Mouse (Mus musculus) kidney, embryonic 16.5 days (tissue): ENCODE results near the gene Pum2. TPM values are rescaled to one million over a fixed set of nuclear protein-coding genes. Genes with fewer than 3 reads are reported as not detected.
"Not testable (repeated sequence)": the region's sequence is repeated elsewhere in the genome, so short reads cannot be mapped to it uniquely, and the experiment has no call there.

Experiments
- ATAC-seq: fragments of 200-750 bp; cut with Nextera tagmentation; 2 replicates; pipeline ENCODE4 v1.8.0; 2017; ENCODE audit warnings: moderate TSS enrichment; ENCODE audit not compliant: low FRiP score, low TSS enrichment
- H3K27ac ChIP-seq: fragments of 300-500 bp; sonication (generic); 2 replicates; pipeline ENCODE4 v1.5.1; 2014; ENCODE audit warnings: low read length
- H3K27me3 ChIP-seq: fragments of 300-500 bp; sonication (generic); 2 replicates; pipeline ENCODE4 v1.6.1; 2014; ENCODE audit warnings: low read length, control low read depth, mixed read lengths; ENCODE audit not compliant: insufficient read depth
- H3K36me3 ChIP-seq: fragments of 300-500 bp; sonication (generic); 2 replicates; pipeline ENCODE4 v1.6.1; 2014; ENCODE audit warnings: low read length, control low read depth, mixed read lengths; ENCODE audit not compliant: insufficient read depth
- H3K4me1 ChIP-seq: fragments of 300-500 bp; sonication (generic); 2 replicates; pipeline ENCODE4 v1.6.1; 2014; ENCODE audit warnings: low read length, control low read depth, mixed read lengths; ENCODE audit not compliant: insufficient read depth
- H3K4me2 ChIP-seq: fragments of 300-500 bp; sonication (generic); replicated peaks from 2 replicates; pipeline ENCODE4 v1.6.1; 2014; ENCODE audit warnings: low read depth, low read length
- H3K4me3 ChIP-seq: fragments of 300-500 bp; sonication (generic); 2 replicates; pipeline ENCODE4 v1.5.1; 2014; ENCODE audit warnings: mild to moderate bottlenecking, low read length
- H3K9ac ChIP-seq: fragments of 300-500 bp; sonication (generic); replicated peaks from 2 replicates; pipeline ENCODE4 v1.6.1; 2014; ENCODE audit warnings: low read length
- H3K9me3 ChIP-seq: fragments of 300-500 bp; sonication (generic); 2 replicates; pipeline ENCODE4 v1.6.1; 2016; ENCODE audit warnings: low read length, control low read depth
- WGBS: fragments of 180-500 bp; shearing (Covaris S2); extraction: QIAGEN DNeasy Blood & Tissue Kit; methylation state at CpG from one replicate; pipeline ENCODE4 v1.1.7; 2014; 5-methylcytosine and 5-hydroxymethylcytosine counted together
- polyA plus RNA-seq: library from polyadenylated mRNA; unstranded; fragments of >200 nt; fragmentation: Nextera tagmentation; extraction: Ambion mirVana; gene quantifications from 2 replicates; pipeline ENCODE4 v1.2.1, GENCODE M21; 2015

The Pum2 gene
- polyA plus RNA-seq, 1 experiment from 2014 or later = 48.0 TPM

DNA sequence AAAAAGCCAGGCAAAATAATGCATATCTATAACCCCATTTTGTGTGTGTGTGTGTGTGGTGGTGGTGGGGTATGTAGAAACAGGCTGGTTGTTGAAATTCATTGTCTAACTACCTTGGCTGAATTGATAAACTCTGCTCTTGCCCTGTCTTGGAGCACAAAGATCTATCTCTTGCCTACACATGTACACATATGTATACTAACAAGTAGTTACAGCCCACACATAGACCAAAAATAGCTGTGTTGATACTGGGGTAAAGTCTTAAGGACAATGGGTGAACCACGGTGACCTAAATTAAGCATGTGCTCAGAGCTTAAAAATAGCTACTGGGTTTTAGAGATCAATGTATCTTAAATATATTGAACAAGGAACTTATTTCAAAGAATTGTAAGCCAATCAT, 10.3 kb downstream of the Pum2 start:
- peaks cover 3% of the 10 kb centered on the region for H3K4me1 ChIP-seq
- H3K4me2 ChIP-seq = no peak overlapping the region
- H3K4me3 ChIP-seq = no peak overlapping the region
- ATAC-seq = no peak
- H3K9ac ChIP-seq = no peak overlapping the region
- WGBS = 87% methylated on average over 1 of the region's 1 CpGs
- no peak overlapping the region for H3K27ac ChIP-seq
- no peaks in the 10 kb centered on the region for H3K9me3 ChIP-seq
- H3K36me3 ChIP-seq = no peaks in the 10 kb centered on the region
- H3K27me3 ChIP-seq = no peaks in the 10 kb centered on the region

DNA sequence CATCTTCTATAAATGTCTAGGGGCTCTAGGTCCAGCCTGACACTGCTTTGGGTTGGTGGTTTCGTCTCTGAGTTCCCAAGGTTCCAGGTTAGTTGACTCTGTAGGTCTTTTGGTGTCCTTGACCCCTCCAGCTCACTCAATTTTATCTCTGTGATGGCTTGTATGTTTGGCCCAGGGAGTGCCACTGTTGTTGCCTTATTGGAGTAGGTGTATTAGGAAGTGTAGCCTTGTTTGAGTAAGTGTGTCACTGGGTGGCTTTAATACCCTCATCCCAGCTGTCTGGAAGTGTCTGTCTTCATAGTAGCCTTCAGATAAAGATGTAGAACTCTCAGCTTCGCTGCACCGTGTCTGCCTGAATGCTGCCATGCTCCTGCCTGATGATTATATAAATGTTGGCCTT, 11.1 kb downstream of the Pum2 start:
- WGBS = 90% methylated on average over 3 of the region's 3 CpGs
- peaks cover 3% of the 10 kb centered on the region for H3K4me1 ChIP-seq
- H3K4me2 ChIP-seq = no peak overlapping the region
- H3K27me3 ChIP-seq = no peaks in the 10 kb centered on the region
- no peak overlapping the region for H3K9ac ChIP-seq
- H3K36me3 ChIP-seq = no peaks in the 10 kb centered on the region
- no peak for ATAC-seq
- no peak overlapping the region for H3K27ac ChIP-seq
- H3K9me3 ChIP-seq = no peaks in the 10 kb centered on the region
- H3K4me3 ChIP-seq = no peak overlapping the region

DNA sequence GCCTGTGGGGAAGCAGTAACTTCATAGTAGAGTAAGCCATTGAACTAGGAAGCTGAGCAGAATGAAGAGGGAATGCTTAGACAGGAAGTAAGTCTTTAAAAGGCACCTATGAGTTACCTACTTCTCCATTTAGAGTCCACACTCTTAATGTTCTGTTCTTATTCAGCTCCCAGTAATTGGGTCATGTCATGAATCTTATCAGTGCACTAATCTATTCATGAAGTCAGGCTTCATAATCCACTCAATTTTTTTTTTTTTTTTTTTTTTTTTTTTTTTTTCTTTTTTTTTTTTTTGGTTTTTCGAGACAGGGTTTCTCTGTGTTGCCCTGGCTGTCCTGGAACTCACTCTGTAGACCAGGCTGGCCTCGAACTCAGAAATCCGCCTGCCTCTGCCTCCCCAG, 15.9 kb downstream of the Pum2 start:
- H3K9ac ChIP-seq, H3K4me1 ChIP-seq, H3K4me3 ChIP-seq, H3K36me3 ChIP-seq, H3K4me2 ChIP-seq, H3K27me3 ChIP-seq, H3K9me3 ChIP-seq, H3K27ac ChIP-seq, ATAC-seq: not testable (repeated sequence)
- WGBS = 95% methylated on average over 2 of the region's 3 CpGs

DNA sequence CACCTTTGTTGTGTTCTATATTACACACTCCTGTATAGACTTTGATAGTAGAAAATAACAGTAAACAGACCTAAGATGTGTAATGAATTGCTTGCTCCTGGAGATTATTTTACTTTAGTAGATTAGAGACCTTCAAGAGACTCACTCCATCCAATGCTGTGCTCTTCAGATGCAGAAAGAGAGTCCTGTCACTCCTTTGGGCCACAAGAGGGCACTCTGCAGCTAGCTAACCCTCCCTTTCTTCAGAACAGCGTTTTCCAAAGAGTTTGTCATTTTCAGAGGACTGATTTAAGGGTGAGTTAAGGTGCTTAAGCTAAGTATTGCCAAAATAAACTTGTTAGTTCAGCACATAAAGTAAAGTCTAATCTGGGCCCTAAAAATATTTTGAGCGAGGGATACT, 25.0 kb downstream of the Pum2 start:
- Histone ChIP-seq H3K4me1 (no peaks in the 10 kb centered on the region), H3K27me3 (no peaks in the 10 kb centered on the region), H3K36me3 (peaks cover 8% of the 10 kb centered on the region), H3K4me3 (no peak overlapping the region), H3K4me2 (no peak overlapping the region), H3K27ac (no peak overlapping the region), H3K9ac (no peak overlapping the region), H3K9me3 (no peaks in the 10 kb centered on the region)
- no peak for ATAC-seq
- 54% methylated on average over 2 of the region's 2 CpGs for WGBS

DNA sequence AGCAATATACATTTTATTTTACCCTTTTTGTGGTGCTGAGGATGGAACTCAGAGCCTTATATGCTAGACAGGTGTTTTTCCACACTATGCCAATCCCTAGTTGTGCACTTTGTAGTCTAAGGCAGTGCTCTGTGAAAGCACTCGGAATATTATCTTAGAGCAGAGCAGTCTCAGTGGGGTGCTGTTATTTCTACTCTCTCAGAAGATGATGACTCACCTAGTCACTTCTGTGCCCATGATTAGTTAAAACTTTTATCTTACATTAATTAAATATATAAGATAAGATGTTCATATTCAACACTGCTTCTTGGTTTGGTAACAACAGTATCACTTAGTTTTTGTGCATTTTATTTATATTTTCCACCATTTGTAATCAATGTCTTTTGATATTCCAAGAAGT, 30.1 kb downstream of the Pum2 start:
- Histone ChIP-seq H3K4me3 (no peak overlapping the region), H3K4me2 (no peak overlapping the region), H3K9me3 (no peaks in the 10 kb centered on the region), H3K36me3 (peaks cover 20% of the 10 kb centered on the region), H3K9ac (no peak overlapping the region), H3K4me1 (no peaks in the 10 kb centered on the region), H3K27ac (no peak overlapping the region), H3K27me3 (no peaks in the 10 kb centered on the region)
- ATAC-seq = no peak
- 83% methylated on average over 1 of the region's 1 CpGs for WGBS

DNA sequence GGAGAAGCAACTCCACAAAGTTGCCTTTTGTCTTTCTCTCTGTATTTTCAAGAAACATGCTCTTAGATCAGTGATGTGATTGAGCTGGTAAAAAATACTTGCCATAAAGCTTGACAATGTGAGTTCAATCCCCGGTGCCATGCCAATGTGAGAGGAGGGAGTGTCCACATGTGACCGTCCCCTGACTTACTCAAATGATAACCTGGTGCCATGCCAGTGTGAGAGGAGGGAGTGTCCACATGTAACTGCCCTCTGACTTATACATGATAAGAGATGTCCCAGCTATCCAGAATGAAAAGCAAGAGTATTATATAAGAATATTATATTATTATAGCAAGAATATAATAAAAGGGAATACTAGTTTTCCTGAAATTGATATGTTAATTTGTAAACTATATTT, 34.9 kb downstream of the Pum2 start:
- WGBS = 84% methylated on average over 2 of the region's 2 CpGs
- no peak overlapping the region for H3K4me2 ChIP-seq
- H3K9ac ChIP-seq = no peak overlapping the region
- no peak overlapping the region for H3K4me3 ChIP-seq
- no peaks in the 10 kb centered on the region for H3K27me3 ChIP-seq
- no peak overlapping the region for H3K27ac ChIP-seq
- H3K4me1 ChIP-seq = no peaks in the 10 kb centered on the region
- no peaks in the 10 kb centered on the region for H3K9me3 ChIP-seq
- H3K36me3 ChIP-seq = peaks cover 24% of the 10 kb centered on the region
- ATAC-seq = no peak

DNA sequence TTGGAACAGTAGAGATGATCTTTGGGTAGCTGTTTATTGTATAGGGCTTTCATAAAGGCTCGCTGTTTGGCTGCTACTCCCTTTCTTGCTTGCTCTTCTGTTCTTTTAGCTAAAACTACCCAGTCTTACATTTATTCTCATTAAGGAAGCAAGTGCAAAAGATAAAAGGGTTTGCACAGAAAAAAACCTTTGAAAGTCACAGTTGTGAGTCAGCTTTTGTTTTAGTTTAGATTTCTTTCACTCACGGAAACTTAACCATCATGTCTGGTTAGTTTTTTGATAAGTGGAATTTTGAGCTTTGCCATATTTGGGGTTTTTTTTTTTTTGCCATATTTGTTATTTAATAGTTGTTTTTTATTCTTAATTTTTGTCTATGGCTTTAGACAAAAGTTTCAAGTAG, 38.7 kb downstream of the Pum2 start:
- WGBS = 94% methylated on average over 2 of the region's 2 CpGs
- no peak overlapping the region for H3K4me3 ChIP-seq

GRCm38 (mm10) chr12:8716093-8716492, 42.2 kb downstream of the Pum2 start:
- WGBS = 84% methylated on average over 1 of the region's 1 CpGs
- no peaks in the 10 kb centered on the region for H3K27me3 ChIP-seq
- no peak overlapping the region for H3K4me3 ChIP-seq
- no peak for ATAC-seq
- H3K36me3 ChIP-seq = peaks cover 7% of the 10 kb centered on the region
- no peak overlapping the region for H3K4me2 ChIP-seq
- no peak overlapping the region for H3K9ac ChIP-seq
- H3K4me1 ChIP-seq = no peaks in the 10 kb centered on the region
- no peaks in the 10 kb centered on the region for H3K9me3 ChIP-seq
- H3K27ac ChIP-seq = no peak overlapping the region

More for the DNA sequence above, 38.7 kb downstream of the Pum2 start:
- Histone ChIP-seq H3K9me3 (no peaks in the 10 kb centered on the region), H3K36me3 (peaks cover 19% of the 10 kb centered on the region), H3K27me3 (no peaks in the 10 kb centered on the region), H3K9ac (no peak overlapping the region), H3K27ac (no peak overlapping the region), H3K4me1 (no peaks in the 10 kb centered on the region), H3K4me2 (no peak overlapping the region)
- ATAC-seq = no peak

DNA sequence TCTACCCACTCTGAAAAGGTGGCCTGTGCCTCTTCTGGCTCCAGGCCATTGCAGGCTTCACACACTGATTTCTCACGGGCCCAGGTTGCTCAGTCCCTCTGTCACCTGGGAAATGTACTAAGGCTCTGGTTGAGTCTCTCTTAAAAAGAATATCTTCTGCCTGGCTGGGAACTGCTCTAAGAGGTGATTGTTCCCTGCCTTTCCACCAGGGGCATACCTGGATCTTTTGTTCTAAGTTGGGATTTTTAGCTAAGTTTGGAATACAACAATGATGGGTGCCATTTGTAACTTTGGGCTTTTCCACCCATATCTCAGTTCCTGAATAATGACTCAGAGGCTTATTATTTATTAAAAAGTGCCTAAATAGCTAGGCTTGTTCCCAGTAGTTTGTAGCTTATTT, 53.0 kb downstream of the Pum2 start:
- H3K36me3 ChIP-seq = peaks cover 37% of the 10 kb centered on the region
- H3K9me3 ChIP-seq = no peaks in the 10 kb centered on the region
- H3K4me3 ChIP-seq = no peak overlapping the region
- no peak overlapping the region for H3K4me2 ChIP-seq
- ATAC-seq = no peak
- no peaks in the 10 kb centered on the region for H3K4me1 ChIP-seq
- H3K9ac ChIP-seq = no peak overlapping the region
- no peaks in the 10 kb centered on the region for H3K27me3 ChIP-seq
- 65% methylated on average over 1 of the region's 1 CpGs for WGBS
- H3K27ac ChIP-seq = no peak overlapping the region

DNA sequence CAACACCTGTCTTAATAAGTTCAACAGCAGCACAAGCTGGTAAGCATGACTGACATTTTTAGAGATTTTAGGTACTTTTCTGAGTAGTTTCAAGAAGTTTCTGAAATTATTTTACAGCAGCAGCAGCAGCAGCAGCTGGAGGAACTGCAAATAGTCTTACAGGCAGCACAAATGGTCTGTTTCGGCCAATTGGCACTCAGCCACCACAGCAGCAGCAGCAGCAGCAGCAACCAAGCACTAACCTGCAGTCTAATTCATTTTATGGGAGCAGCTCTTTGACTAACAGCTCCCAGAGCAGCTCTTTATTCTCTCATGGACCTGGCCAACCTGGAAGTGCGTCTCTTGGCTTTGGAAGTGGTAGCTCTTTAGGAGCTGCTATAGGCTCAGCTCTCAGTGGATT, 54.8 kb downstream of the Pum2 start:
- ATAC-seq = no peak

DNA sequence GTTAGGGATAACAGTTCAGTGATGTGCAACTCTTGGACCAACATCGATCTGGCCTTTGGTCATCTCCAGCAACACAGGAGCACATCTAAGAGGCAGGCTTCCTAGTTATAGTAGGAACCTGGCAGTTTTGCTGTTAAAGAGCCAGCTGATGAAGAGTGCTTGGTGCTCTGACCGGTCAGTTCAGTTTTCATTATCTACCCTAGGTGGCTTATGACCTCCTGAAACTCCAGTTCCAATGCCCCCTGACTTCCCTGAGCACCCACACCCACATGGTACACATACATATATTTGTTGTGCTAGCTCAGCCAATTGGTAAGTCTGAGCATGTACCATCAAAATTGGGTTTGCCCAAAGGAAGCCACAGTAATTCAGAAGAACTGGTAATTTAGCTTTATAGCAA, 79.7 kb downstream of the Pum2 start:
- Histone ChIP-seq H3K27ac (no peak overlapping the region), H3K9ac (no peak overlapping the region), H3K36me3 (peaks cover 38% of the 10 kb centered on the region), H3K4me1 (no peaks in the 10 kb centered on the region), H3K27me3 (no peaks in the 10 kb centered on the region), H3K4me3 (no peak overlapping the region), H3K4me2 (no peak overlapping the region), H3K9me3 (peaks cover 10% of the 10 kb centered on the region; the same call in 1 of the 2 replicates)
- WGBS = 97% methylated on average over 2 of the region's 2 CpGs
- no peak for ATAC-seq

More for the DNA sequence above, 54.8 kb downstream of the Pum2 start:
- no peaks in the 10 kb centered on the region for H3K9me3 ChIP-seq
- H3K4me3 ChIP-seq = no peak overlapping the region
- H3K4me2 ChIP-seq = no peak overlapping the region
- no peaks in the 10 kb centered on the region for H3K27me3 ChIP-seq
- H3K36me3 ChIP-seq = peaks cover 29% of the 10 kb centered on the region
- WGBS = 74% methylated on average over 2 of the region's 2 CpGs
- H3K4me1 ChIP-seq = no peaks in the 10 kb centered on the region
- no peak overlapping the region for H3K27ac ChIP-seq
- no peak overlapping the region for H3K9ac ChIP-seq
